Mouse (Mus musculus) midbrain, embryonic 11.5 days (tissue): ENCODE measurements around the gene Sun2. TPM values are rescaled to one million over a fixed set of nuclear protein-coding genes. Genes with fewer than 3 reads are reported as not detected.

Source experiments
- ATAC-seq: fragments of 200-750 bp; cut with Nextera tagmentation; 2 replicates; pipeline ENCODE4 v1.8.0; 2017; ENCODE audit warnings: moderate TSS enrichment, moderate library complexity; ENCODE audit not compliant: low FRiP score
- DNase-seq: peaks from one replicate; pipeline ENCODE4 v3.0.0; 2015; ENCODE audit warnings: low spot score; ENCODE audit errors: missing footprints
- H3K27ac ChIP-seq: fragments of 300-500 bp; sonication (generic); 2 replicates; pipeline ENCODE4 v1.5.1; 2014; ENCODE audit warnings: low read depth, low read length
- H3K27me3 ChIP-seq: fragments of 300-500 bp; sonication (generic); 2 replicates; pipeline ENCODE4 v1.6.1; 2014; ENCODE audit warnings: mild to moderate bottlenecking, low read length, moderate library complexity, mixed read lengths; ENCODE audit not compliant: control insufficient read depth, insufficient read depth
- H3K36me3 ChIP-seq: fragments of 300-500 bp; sonication (generic); 2 replicates; pipeline ENCODE4 v1.6.1; 2014; ENCODE audit warnings: mild to moderate bottlenecking, low read length, moderate library complexity, mixed read lengths; ENCODE audit not compliant: control insufficient read depth, insufficient read depth
- H3K4me1 ChIP-seq: fragments of 300-500 bp; sonication (generic); 2 replicates; pipeline ENCODE4 v1.6.1; 2014; ENCODE audit warnings: low read length; ENCODE audit not compliant: control insufficient read depth, insufficient read depth
- H3K4me2 ChIP-seq: fragments of 300-500 bp; sonication (generic); 2 replicates; pipeline ENCODE4 v1.6.1; 2014; ENCODE audit warnings: mild to moderate bottlenecking, moderate library complexity
- H3K4me3 ChIP-seq: fragments of 300-500 bp; sonication (generic); 2 replicates; pipeline ENCODE4 v1.5.1; 2014; ENCODE audit warnings: low read depth, low read length
- H3K9ac ChIP-seq: fragments of 300-500 bp; sonication (generic); 2 replicates; pipeline ENCODE4 v1.6.1; 2014; ENCODE audit warnings: low read length
- H3K9me3 ChIP-seq: fragments of 300-500 bp; sonication (generic); 2 replicates; pipeline ENCODE4 v1.6.1; 2016; ENCODE audit warnings: low read length; ENCODE audit not compliant: control insufficient read depth
- WGBS: fragments of 180-500 bp; shearing (Covaris S2); extraction: QIAGEN DNeasy Blood & Tissue Kit; methylation state at CpG from one replicate; pipeline ENCODE4 v1.1.7; 2014; 5-methylcytosine and 5-hydroxymethylcytosine counted together
- polyA plus RNA-seq: library from polyadenylated mRNA; unstranded; fragments of >200 nt; fragmentation: Nextera tagmentation; extraction: Ambion mirVana; gene quantifications from 2 replicates; pipeline ENCODE4 v1.2.1, GENCODE M21; 2014

Sun2 gene
- polyA plus RNA-seq, 1 experiment from 2014 or later = 4.2 TPM

GRCm38 (mm10) chr15:79697011-79697410, 45.3 kb downstream of the Sun2 start:
- DNase-seq (no peak), ATAC-seq (no peak)
- no peaks in the 10 kb centered on the region for H3K9me3 ChIP-seq
- H3K36me3 ChIP-seq = peaks cover 3% of the 10 kb centered on the region; the same call in 1 of the 2 replicates
- no peak overlapping the region for H3K4me2 ChIP-seq
- H3K27me3 ChIP-seq = no peaks in the 10 kb centered on the region
- H3K4me3 ChIP-seq = no peak overlapping the region
- no peak overlapping the region for H3K27ac ChIP-seq
- peaks cover 7% of the 10 kb centered on the region; the same call in 1 of the 2 replicates for H3K4me1 ChIP-seq
- 87% methylated on average over 6 of the region's 6 CpGs for WGBS
- no peak overlapping the region for H3K9ac ChIP-seq

GRCm38 (mm10) chr15:79696508-79696907, 45.8 kb downstream of the Sun2 start:
- no peak overlapping the region for H3K4me3 ChIP-seq
- H3K4me2 ChIP-seq = no peak overlapping the region
- peaks cover 3% of the 10 kb centered on the region; the same call in 1 of the 2 replicates for H3K36me3 ChIP-seq
- DNase-seq = no peak
- H3K9ac ChIP-seq = no peak overlapping the region
- no peaks in the 10 kb centered on the region for H3K27me3 ChIP-seq
- H3K9me3 ChIP-seq = no peaks in the 10 kb centered on the region
- WGBS = 98% methylated on average over 2 of the region's 2 CpGs
- no peak for ATAC-seq
- no peak overlapping the region for H3K27ac ChIP-seq
- H3K4me1 ChIP-seq = peaks cover 12% of the 10 kb centered on the region

- ATAC-seq (no peak), DNase-seq (no peak)
- H3K9ac ChIP-seq = no peak overlapping the region
- no peak overlapping the region for H3K4me2 ChIP-seq
- H3K27me3 ChIP-seq = no peaks in the 10 kb centered on the region
- 73% methylated on average over 3 of the region's 3 CpGs for WGBS
- peaks cover 3% of the 10 kb centered on the region; the same call in 1 of the 2 replicates for H3K36me3 ChIP-seq
- no peak overlapping the region for H3K27ac ChIP-seq
- peaks cover 14% of the 10 kb centered on the region for H3K4me1 ChIP-seq
- no peak overlapping the region for H3K4me3 ChIP-seq
- no peaks in the 10 kb centered on the region for H3K9me3 ChIP-seq
These were observed 46.8 kb downstream of the Sun2 start for GRCm38 (mm10) chr15:79695516-79695915.

- WGBS = 87% methylated on average over 4 of the region's 4 CpGs
- DNase-seq = no peak
- ATAC-seq = no peak
- H3K27ac ChIP-seq = no peak overlapping the region
- H3K9me3 ChIP-seq = no peaks in the 10 kb centered on the region
- no peaks in the 10 kb centered on the region for H3K27me3 ChIP-seq
- H3K4me2 ChIP-seq = no peak overlapping the region
- no peak overlapping the region for H3K4me3 ChIP-seq
- H3K36me3 ChIP-seq = peaks cover 3% of the 10 kb centered on the region; the same call in 1 of the 2 replicates
- H3K9ac ChIP-seq = no peak overlapping the region
- H3K4me1 ChIP-seq = peaks cover 20% of the 10 kb centered on the region
These were observed 47.8 kb downstream of the Sun2 start for GRCm38 (mm10) chr15:79694512-79694911.

DNA sequence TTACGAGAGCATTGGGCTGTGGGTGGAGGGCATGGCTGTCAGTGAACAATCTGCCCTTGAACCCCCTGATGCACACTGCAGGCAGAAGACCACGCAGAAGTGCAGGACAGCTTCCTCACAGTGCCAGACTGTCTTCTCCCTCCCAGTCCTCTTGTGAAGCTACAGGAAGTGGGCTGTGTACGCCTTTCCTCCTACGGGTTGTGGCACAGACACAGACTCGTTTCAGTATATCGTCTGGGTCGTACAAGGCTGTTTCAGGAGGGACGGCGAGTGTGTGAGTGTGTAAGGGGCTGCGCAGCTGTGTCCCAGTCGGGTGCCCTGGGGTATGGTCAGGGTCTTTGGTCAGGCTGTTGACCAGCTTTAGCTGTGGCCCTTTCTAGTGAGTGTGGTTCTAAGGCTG, 48.6 kb downstream of the Sun2 start:
- Histone ChIP-seq H3K27me3 (no peaks in the 10 kb centered on the region), H3K4me3 (no peak overlapping the region), H3K9me3 (no peaks in the 10 kb centered on the region), H3K27ac (no peak overlapping the region), H3K9ac (no peak overlapping the region), H3K4me2 (no peak overlapping the region), H3K36me3 (peaks cover 3% of the 10 kb centered on the region; the same call in 1 of the 2 replicates), H3K4me1 (peaks cover 20% of the 10 kb centered on the region)
- no peak for ATAC-seq
- no peak for DNase-seq
- 87% methylated on average over 11 of the region's 11 CpGs for WGBS

DNA sequence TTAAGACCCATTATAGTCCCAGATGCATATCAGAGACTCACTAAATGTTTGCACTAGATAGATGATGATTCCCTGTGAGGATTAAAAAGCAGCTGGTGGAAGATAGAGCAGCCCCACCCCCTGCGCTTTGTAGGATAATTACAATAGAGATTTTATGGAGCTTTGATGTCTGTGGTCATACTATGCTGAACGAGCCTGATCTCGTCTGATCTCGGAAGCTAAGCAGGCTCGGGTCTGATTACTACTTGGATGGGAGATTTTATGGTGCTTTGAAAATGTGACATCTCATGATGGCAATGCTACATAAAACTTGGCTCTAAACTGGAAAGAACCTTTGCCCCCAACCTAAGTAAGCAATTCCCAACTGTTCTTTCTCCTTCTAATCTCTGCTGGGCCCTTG, 50.0 kb downstream of the Sun2 start:
- H3K4me2 ChIP-seq = 0 out of 2 replicates have a peak overlapping the region, but pooled peaks have one; percentile 2
- no peak for DNase-seq
- no peak overlapping the region for H3K4me3 ChIP-seq
- peaks cover 24% of the 10 kb centered on the region for H3K4me1 ChIP-seq
- H3K9ac ChIP-seq = no peak overlapping the region
- H3K36me3 ChIP-seq = peaks cover 3% of the 10 kb centered on the region; the same call in 1 of the 2 replicates
- no peaks in the 10 kb centered on the region for H3K9me3 ChIP-seq
- no peak for ATAC-seq
- no peaks in the 10 kb centered on the region for H3K27me3 ChIP-seq
- 83% methylated on average over 5 of the region's 5 CpGs for WGBS
- no peak overlapping the region for H3K27ac ChIP-seq

- peaks cover 29% of the 10 kb centered on the region for H3K4me1 ChIP-seq
- no peaks in the 10 kb centered on the region for H3K9me3 ChIP-seq
- H3K4me2 ChIP-seq = peak overlapping the region; percentile 99
- DNase-seq (no peak), ATAC-seq (peak; percentile 54)
- H3K27me3 ChIP-seq = no peaks in the 10 kb centered on the region
- H3K36me3 ChIP-seq = peaks cover under 1% of the 10 kb centered on the region; the same call in 1 of the 2 replicates
- under 1% methylated on average over 50 of the region's 53 CpGs for WGBS
- peak overlapping the region; percentile 95 for H3K4me3 ChIP-seq
- H3K27ac ChIP-seq = peak overlapping the region; percentile 82
- H3K9ac ChIP-seq = peak overlapping the region; percentile 91
These were observed 51.3 kb downstream of the Sun2 start for GRCm38 (mm10) chr15:79691023-79691508.

- WGBS = under 1% methylated on average over 45 of the region's 45 CpGs
- peak; percentile 96 for ATAC-seq
- peak within 1 kb of the TSS; percentile 91 for H3K9ac ChIP-seq
- H3K27ac ChIP-seq = peak within 1 kb of the TSS; percentile 82
- peak; percentile 98 for DNase-seq
- peak within 1 kb of the TSS; percentile 95 for H3K4me3 ChIP-seq
- H3K4me2 ChIP-seq = peak within 1 kb of the TSS; percentile 99
- peaks cover 34% of the 10 kb centered on the region for H3K4me1 ChIP-seq
- H3K9me3 ChIP-seq = no peaks in the 10 kb centered on the region
- H3K27me3 ChIP-seq = no peaks in the 10 kb centered on the region
- H3K36me3 ChIP-seq = no peaks in the 10 kb centered on the region
These were observed 51.8 kb downstream of the Sun2 start, which contains the start of gene Gtpbp1 for GRCm38 (mm10) chr15:79690426-79691022. Gene Gtpbp1, plus strand, starts transcription at chr15:79690845.

- no peak for ATAC-seq
These were observed 52.5 kb downstream of the Sun2 start for GRCm38 (mm10) chr15:79689662-79690425.

More at GRCm38 (mm10) chr15:79689662-79690425, 52.5 kb downstream of the Sun2 start:
- no peaks in the 10 kb centered on the region for H3K9me3 ChIP-seq
- H3K27ac ChIP-seq = no peak overlapping the region
- H3K27me3 ChIP-seq = no peaks in the 10 kb centered on the region
- H3K4me1 ChIP-seq = peaks cover 41% of the 10 kb centered on the region
- DNase-seq = no peak
- no peaks in the 10 kb centered on the region for H3K36me3 ChIP-seq
- WGBS = 18% methylated on average over 24 of the region's 24 CpGs
- peak overlapping the region; percentile 95 for H3K4me3 ChIP-seq
- peak overlapping the region; percentile 30; the same call in 1 of the 2 replicates for H3K9ac ChIP-seq
- H3K4me2 ChIP-seq = peak overlapping the region; percentile 51
